Mouse (Mus musculus) megakaryocyte-erythroid progenitor cell, adult 5-6 weeks (primary cell): Measurements from ENCODE around the gene Ttc28. TPM values are rescaled to one million over a fixed set of nuclear protein-coding genes. Genes with fewer than 3 reads are reported as not detected.

ENCODE experiments used
- ATAC-seq: replicated peaks from 2 replicates; pipeline ENCODE4 v1.8.0; 2016; ENCODE audit warnings: mild to moderate bottlenecking, inconsistent platforms; ENCODE audit not compliant: severe bottlenecking, poor library complexity, low FRiP score, low TSS enrichment
- total RNA-seq, 2 experiments: library from RNA; stranded (forward) in 1 of 2; stranded (reverse) in 1 of 2; fragments of 200-1000, 215-1000 nt in 1 of 2; fragments of >200 nt in 1 of 2; fragmentation: Nextera tagmentation in 1 of 2; gene quantifications; 2 replicates each; pipeline ENCODE4 v1.2.3; 2014 to 2017

Ttc28 gene
- total RNA-seq, 2 experiments from 2014 or later, result 0.70 to 5.4 TPM

DNA sequence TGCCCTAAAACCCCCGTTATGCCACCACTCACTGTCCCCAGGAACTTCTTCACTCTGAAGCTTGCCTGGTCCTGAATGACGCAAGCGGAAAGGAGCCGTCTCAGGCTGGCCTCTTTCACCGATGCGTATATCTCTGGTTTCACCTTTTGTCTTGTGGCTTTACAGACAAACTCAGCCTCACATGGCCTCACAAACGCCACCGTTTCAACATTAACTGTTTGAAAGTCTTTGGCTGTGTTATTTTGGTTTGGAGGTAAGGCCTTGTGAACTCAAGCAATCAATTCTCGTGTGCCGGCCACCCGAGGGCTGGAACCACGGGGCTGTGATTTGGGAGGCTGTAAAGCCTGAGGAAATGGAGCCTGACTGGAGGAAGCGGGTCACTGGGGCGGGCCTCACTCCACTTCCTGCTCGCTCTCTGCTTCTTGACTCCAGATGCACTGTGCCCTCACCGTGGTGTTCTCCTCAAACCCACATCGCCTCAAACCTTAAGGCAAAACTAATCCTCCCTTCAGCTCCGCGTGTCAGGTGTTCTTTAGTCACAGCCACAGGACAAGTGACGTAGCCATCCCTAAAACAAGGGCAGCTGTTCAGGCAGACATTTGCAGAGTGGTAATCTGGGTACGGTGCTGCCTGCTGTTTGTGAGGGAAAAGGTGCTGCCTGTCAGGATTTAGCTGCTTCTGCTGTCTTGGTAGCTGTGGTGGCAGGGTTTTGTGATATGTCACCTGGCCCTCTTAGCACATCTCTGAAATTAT lies 298.9 kb downstream of the Ttc28 start:
- ATAC-seq, result peak; percentile 70

DNA sequence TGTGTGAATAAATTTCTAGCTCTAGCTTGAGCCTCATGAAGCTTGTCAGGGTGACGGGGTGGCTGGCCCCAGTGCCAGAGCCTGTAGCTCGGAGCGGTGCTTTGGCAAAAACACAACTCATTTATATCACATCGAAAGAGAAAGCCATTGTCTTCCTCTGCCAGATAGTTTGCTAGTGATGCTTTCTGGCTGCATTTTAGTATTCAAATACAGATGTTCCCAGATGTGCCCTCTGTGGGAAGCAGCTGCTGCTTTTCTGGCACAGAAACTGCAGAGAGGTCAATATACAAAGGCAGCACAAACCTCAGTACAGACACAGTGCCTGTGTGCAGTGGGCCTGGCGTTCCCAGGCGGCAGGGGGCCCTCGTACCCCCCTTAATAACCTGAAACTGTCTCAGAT lies 300.0 kb downstream of the Ttc28 start:
- no peak for ATAC-seq

DNA sequence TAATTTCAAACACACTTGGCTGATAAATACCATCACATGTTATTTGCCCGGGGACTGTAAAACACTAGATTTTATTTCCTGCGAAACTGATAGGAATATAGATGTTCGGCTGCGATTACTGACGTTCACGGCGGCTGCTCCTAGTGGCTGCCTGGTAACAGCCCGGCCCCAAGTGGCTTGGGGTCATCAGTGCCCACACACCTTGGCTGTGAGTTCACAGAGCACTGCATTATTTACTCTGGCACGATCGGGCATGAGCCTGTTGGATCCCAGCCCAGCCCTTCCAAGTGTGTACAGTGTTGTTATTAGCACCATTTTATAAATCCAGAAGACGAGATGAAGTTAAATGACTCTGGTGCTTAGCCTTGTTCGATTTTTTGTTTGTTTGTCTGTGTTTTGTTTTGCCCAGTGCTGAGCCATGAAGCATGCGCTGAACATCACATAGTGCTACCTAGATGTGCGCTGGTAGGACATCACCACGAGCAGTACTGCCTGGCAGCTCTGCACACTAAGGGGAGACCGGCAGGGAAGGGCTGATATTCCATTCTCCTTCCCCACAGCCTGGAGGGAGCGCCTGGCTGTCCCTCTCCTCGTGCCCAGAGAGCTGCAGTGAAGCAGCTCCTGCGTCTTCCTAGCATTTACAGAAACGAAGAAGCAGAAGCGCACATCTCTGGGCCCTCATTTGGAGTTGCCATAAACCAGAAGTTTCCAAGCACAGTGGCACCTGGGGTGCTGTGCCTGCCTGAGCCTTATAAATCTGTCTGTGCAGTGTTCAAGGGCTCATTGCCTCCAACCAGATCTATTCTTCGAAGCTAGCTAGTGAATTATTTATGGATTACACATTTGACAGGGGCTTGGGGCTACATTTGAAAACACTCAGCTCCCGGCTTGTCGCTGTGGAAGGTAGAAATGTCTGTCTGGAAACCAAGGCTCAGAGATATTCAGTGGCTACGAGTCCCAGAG lies 300.8 kb downstream of the Ttc28 start:
- ATAC-seq, result no peak

DNA sequence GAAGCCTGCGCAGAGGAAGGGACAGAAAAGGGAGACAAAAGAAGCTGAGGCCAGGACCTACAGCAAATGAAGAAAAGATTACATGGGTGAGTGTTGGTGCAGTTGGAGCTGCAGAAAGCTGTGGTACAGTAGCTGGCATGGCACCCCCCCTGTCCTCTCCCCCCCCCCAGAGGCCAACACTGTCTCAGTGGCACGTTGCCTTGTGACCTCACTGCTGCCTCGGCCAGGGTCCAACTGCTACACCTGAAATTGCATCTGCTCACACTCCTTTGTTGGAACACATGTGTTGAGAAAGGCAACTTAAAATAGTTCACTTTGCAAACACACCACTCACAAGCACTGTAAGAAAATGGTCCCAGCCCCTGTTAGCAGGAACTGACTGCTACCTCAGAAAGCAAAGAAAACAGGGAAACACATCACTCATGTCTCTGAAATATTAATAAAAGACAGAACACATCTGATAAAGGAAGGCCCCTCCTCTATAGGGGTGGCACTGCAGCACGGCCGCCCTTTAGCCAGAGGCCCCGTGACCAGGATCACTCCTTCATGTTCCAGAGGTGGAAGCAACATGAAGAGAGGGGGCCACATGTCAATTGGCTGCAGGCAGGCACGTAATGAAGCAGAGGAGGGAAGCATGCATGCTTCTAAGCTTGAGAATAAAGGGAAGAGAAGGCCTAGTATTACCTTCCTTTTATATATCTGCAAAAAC lies 301.8 kb downstream of the Ttc28 start:
- no peak for ATAC-seq

DNA sequence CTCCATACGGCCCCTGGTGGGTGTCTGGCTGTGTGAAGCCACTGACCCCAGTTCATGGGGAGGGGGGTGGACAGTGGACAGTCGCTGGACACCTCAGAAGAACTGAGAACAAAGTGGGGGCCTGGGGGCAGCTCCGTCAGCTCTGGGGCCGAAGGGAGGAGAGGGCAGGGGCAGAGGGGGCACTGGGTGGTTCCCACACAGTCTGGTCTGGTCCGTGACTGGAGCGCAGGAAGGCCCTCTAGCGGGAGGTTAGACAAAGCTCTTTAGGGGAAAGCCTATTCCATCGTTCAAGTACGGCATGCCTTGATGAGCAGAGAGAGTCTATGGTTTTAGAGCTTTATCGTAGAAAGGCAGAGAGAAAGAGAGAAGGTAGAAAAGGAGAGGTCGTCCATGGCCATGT lies 307.0 kb downstream of the Ttc28 start:
- no peak for ATAC-seq

DNA sequence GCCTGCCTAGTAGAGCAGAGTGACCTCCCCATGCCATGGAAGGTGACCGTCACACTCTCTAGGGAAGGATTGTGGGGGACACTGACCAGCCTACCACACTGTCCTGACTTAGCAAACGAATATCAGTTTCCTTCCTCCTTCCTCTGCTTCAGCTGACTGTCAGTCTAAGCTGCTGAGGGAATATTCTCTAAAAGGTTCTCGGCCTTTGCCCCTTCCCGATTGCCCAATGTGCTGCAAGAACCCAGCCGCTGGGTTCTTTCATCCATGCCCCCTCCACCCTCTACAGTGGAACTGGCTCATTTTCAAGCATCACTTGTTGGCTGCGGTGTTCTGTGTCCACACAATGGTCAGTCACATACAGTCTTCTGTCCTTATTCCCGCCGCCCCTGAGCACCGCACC lies 312.4 kb downstream of the Ttc28 start:
- no peak for ATAC-seq

DNA sequence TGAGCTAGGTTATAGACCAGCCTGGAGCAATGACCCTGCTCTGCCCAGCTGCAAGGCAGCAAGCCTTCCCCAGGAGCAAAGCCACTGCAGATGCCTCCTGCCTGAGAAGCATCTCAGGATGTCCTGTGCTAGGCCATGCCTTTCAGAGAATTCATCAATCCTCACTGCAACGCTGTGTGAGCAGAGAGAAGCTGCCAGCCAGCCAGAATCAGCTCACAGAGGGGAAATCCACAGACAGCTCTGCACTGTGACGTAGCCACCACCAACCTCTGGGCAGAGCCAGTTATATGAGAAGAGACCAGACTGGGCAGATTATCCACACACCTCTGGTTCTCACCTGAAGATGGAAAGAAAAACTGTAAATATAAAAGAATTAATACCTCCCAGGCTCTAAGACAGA lies 315.2 kb downstream of the Ttc28 start:
- no peak for ATAC-seq

DNA sequence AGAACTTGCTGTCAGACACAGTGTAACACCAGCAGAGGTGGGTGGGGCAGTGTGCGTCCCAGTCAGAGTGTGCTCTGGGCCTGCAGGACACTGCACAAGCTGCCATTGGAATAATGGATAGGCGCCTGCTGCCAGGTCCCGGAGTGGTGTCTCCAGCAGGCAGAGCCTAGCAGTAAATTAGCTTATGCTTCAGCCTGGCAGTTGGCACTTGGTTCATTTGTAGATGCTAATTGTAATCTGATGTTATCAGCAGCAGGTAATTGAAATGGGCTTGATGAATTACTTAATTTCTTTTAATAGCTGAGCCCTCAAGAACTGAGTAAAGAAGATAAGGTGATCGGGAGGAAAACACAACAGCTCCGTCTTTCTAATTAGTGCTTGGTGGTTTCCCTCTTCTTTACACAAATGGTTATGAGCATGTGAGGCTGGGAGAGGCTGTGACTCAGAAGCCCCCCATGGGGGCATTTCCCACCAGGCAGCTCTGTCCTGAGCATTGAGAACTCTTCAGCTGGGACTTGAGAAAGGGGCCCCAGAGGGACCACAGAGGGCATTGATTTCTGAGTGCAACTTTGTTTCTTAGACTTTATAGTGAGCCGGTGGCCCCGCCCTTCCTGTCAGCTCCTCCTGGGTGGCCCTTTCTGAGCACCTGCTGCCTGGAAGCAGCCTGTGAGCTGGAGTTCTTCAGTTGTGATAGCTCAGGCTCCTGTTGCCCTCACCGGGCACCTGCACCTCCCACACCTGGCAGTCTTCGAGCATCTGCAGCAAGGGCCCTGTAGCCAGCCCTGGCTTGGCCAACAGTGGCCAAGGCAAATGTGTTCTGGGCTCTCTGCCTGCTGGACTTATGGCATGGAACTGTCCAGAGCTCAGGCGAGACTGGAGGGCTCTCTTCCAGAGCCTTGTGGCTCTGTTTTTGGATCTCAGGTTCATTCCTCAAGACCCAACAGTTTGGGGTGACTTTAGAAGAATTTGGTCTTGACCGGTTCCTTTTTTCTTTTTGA lies 316.2 kb downstream of the Ttc28 start:
- no peak for ATAC-seq

DNA sequence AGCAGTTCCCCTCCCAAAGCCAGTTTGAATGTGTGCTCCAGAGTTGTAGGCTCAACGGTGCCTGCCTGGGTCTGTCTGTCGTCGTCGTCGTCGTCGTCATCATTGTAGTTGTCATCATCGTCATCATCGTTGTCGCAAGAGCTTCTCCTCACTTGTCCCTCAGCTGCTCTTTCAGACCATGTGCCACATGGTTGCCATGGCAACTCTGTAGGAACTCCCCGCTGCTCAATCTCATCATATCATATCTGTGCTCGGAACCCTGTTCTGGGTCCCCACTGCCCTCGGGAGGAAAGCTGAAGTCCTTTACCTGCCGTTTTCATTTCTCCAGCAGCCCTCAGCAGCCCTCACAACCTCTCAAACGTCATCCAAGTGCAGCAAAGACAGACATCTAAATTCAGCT lies 318.1 kb downstream of the Ttc28 start:
- no peak for ATAC-seq

DNA sequence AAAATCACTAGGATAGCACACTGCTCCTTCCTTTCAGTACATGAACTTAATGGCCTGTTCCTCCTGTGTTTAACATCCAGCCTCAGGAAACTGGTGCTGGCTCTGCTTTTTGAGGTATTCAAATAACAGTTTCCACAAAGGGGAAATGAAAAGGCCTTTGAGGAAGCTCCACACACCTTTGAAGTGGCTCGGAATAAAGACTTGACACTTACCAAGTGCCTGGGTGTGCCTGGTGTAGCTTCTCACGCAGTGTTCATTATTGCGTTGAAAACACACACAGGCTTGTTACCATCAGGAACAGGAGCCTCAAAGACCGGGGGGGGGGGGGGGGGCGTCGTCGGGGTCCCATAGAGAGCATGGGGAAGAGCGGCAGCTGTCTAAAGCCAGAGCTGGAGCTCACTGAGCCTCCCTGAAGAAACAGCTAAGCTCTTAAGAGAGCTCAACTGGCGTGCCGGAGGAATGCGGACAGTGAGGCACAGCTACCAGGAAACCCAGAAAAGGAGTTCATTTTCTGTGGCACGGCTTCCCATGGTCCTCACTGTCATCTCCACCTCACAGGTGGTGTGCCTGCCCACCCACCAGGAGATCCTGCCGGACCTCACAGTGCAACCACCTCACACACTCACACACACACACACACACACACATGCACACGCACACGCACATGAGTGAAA lies 320.7 kb downstream of the Ttc28 start:
- no peak for ATAC-seq

DNA sequence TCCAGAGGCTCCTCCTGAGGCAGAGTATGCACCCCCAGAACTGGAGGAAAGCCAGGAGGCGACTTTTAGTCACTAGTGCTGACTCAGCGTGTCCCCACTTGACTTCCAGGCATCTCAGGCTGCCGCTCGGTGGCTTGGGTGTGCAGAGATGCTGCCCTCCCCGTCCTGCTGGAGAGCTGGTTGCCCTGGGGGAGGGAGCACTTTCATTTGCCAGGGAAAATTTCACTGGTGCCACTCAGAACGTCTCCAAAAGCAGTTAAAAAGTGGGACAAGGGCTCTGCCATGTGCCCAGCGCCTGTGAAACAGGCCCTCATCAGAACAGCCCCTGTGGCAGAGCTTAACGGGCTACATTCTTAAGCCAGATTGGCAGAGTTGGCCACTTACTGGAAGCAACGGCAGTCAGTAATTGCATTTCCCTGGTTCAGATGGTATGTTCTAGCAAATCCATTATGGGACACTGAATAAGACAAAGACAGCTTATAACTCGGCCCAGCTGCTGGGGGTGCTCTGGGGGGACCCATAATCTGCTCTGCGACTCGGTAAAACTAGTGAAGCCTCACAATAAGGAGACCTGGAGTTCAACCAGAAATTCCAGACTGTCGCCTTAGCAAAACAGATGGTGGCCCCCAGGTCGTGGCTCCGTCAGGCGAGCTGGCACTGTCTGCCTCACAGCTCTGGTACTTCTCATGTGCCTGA lies 321.5 kb downstream of the Ttc28 start:
- ATAC-seq, result no peak

DNA sequence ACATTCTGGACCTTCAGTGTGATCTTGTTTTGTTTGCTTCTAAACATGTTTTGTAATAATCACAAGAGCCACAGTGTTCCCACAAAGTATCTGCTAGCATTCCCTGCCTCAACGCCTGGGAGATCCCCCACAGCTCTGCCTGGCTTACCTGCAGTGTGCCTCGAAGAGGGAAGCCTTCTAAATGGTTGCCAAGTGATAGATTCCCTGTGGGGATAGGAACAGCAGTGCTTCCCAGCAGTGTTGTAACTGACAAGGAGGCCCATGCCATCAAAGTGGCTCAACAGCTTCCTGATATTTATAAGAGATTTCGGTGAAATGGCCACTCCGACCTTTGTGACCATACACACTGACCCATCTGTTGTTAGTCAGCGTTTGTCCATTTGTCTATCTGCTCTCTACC lies 324.6 kb downstream of the Ttc28 start:
- no peak for ATAC-seq

DNA sequence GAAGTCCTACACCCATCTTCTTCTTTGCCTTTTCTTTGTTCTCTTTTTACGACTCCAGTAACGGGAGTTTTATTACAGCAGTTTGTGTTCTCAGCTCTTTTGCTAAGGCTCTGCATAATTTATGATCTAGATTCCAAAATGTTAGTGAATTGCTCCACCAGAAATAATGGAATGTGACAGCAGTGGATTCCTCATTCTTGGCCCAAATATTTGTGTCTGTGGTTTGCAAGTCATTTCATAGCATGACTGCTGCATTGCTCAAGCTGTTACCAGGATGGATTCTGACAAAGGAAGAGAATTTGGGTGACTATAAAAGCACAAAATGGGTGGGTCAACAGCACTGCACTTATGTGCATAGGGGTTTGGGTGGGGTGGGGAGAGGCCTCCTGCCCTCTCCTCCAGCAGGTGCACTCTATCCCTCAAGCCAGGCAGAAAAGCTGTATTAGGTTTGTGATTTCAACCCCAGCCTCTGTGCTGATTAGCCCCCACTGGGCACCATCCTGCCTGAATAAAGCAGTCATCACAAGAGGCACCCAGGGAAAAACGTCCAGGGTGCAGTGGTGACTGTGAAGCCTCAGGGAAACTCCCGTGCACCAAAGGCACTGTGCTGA lies 325.5 kb downstream of the Ttc28 start:
- ATAC-seq, result no peak

DNA sequence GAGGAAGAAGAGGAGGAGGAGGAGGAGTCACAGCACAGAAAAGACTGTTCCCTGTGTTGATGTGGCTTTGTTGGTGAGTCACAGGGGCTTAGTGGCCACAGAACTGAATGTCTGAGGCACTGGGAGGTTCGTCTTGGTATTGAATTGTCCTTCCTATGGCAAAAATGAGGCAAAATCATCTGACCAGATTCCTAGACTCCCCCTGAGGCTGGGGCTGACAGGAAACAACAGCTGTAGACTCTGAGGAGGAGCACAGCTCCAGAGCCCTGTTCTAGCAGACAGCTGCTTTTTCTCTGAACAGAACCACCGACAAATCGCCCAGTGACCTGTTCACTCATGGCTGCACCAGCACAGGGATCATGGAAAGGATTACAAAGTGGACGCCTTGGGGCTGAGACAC lies 326.2 kb downstream of the Ttc28 start:
- no peak for ATAC-seq

DNA sequence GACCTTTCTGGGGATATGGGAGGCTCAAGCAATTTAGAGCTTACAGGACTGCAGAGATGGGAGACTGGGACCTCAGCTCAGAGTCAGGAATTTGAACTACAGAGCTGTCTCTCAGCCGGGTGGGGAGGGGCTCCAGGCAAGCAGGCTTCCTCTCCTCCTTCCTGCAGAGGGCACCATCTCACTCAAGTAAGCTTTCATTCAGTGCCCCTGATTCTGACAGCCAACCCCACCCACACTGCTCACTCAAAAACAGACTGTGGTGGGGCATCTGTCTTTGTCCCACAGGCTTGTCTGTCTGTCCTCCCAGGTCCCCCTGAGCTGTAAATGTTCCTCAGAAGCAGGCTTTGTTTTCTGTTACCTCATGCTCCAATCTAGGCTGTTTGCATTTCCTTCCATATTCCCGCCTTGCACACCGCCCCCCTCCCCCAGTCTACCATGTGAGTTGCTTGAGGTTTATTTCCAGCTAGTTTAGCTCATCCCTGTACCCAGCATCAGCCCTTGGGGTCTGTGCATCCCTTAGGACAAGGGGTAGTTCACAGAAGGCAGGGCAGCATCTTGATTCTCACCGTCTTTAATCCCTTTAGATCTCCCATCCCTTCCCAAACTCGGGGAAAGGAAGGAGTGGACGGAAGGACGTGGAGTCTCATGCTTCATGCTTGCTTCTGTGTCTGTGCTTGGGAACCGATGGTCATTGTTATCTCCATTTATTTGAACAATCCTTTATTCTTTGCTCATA lies 328.5 kb downstream of the Ttc28 start:
- peak; percentile 77 for ATAC-seq

DNA sequence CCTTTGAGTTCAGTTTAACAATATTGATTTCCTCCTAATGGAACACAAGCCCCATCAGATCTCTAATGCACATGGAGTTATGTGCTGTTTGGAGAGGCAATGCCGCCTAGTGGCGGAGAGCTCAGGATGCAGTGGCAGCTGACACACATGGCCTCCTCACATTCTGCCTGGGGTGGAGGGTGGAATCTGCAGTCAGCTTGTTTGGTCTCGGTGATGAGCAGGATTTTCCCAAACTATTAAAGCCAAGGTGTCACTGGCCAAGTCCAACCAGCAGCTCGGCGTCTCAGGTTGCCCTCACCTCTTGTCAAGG lies 329.0 kb downstream of the Ttc28 start:
- ATAC-seq, result no peak

DNA sequence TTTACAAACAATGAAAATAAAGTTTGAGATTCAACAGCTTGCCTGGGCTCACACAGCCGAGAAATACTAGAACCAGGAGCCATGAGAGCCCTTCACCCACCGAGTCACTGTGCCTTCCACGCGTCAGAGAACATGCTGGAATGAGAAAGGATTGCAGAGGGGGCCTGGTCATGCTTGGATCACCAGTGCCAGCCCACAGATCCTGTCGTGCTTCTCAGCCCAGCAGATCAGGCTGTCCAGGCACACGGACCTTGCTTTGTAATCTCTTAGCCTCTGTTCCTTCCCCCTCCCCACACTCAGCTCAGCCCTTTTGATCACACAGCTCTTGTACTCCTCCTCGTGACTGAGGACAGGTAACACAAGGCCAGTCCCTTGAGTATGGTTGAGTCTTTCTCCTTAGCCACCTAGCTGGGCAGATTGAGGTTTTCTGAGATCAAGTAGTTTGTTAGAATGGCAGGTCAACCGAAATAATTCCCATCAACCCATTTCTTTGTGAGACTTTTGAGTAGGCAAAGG lies 334.4 kb downstream of the Ttc28 start:
- no peak for ATAC-seq
